ENCODE assay signal across 8 mouse cellular contexts in the genomic region with DNA sequence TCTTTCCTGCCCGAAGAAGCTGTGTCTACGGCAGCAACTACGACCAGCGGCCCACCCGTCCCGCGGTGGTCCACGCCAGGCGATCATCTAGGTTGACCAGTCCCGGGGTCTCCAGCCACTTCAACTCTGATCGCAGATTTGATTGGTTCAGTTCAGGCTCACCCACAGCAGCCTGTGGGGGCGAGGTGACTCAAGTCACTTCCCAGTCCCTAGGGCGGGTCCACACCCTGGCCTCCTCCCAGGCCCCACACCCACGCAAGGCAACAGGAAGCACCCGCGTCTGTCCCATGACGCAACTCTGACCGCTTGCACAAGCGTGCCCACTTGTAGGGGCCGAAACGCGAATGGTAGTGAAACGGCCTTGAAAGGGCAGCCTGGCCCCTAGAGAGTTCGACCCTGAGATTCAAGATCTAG. TPM values are rescaled to one million over a fixed set of nuclear protein-coding genes. Genes with fewer than 3 reads are reported as not detected.
DNase-seq lines count a peak whose midpoint lies in the region; ATAC-seq and TF ChIP-seq lines count a peak whose summit lies in the region.

No protein-coding gene starts in this region.

- H3K4me1 ChIP-seq in embryonic facial prominence, embryonic 12.5 days: peaks cover 42% of the 10 kb centered on the region
- peaks cover 48% of the 10 kb centered on the region for H3K4me1 ChIP-seq in neural tube, embryonic 12.5 days
- H3K4me1 ChIP-seq in thymus, adult 2 months (replicated peaks; ENCODE audit: control insufficient read depth, insufficient read depth, low read length): peaks cover 31% of the 10 kb centered on the region

- peak overlapping the region; percentile 94 for H3K4me3 ChIP-seq in embryonic facial prominence, embryonic 12.5 days
- H3K4me3 ChIP-seq in neural tube, embryonic 12.5 days: peak overlapping the region; percentile 78
- peak overlapping the region; percentile 76 for H3K4me3 ChIP-seq in thymus, adult 2 months (ENCODE audit: control insufficient read depth, insufficient read depth, low read length)

- TF ChIP-seq POLR2A in thymus, adult 2 months (IDR thresholded peaks at IDR 0.05; ENCODE audit: control insufficient read depth, extremely low read depth, insufficient read depth, low read length, poor library complexity): no peak

- no peaks in the 10 kb centered on the region for H3K27me3 ChIP-seq in embryonic facial prominence, embryonic 12.5 days
- no peaks in the 10 kb centered on the region for H3K27me3 ChIP-seq in neural tube, embryonic 12.5 days (replicated peaks)
- H3K27me3 ChIP-seq in thymus, adult 2 months (ENCODE audit: control insufficient read depth, insufficient read depth, low read length): no peaks in the 10 kb centered on the region

- ATAC-seq in embryonic facial prominence, embryonic 12.5 days (ENCODE audit: insufficient number of reproducible peaks, insufficient read depth, low FRiP score, low TSS enrichment): no peak
- no peak for ATAC-seq in neural tube, embryonic 12.5 days (ENCODE audit: low FRiP score, low read depth)

- no peak for TF ChIP-seq CTCF in thymus, adult 2 months (IDR thresholded peaks at IDR 0.05; ENCODE audit: borderline replicate concordance, control insufficient read depth, extremely low read depth, insufficient read depth, low read length, poor library complexity)

- DNase-seq in CD4-positive helper T cell, adult 2 months (ENCODE audit: low read depth, low spot score): peak; percentile 89
- DNase-seq in adrenal gland, adult 8-10 months: peak; percentile 93
- peak; percentile 94 to 96 for DNase-seq in heart, adult 9 months (ENCODE audit: low spot score in 2 of 2)
- peak; percentile 84 to 85 for DNase-seq in kidney, adult 8-10 months
- DNase-seq in lung, adult 18-20 months: peak; percentile 98 to 99
- DNase-seq in thymus, adult 2 months: peak; percentile 74

- WGBS in embryonic facial prominence, embryonic 12.5 days: under 1% methylated on average over 24 of the region's 24 CpGs
- under 1% methylated on average over 24 of the region's 24 CpGs for WGBS in neural tube, embryonic 12.5 days
- WGBS in thymus, adult 2 months: 1% methylated on average over 24 of the region's 24 CpGs

- H3K27ac ChIP-seq in embryonic facial prominence, embryonic 12.5 days: peak overlapping the region; percentile 95
- peak overlapping the region; percentile 74; the same call in 1 of the 2 replicates for H3K27ac ChIP-seq in neural tube, embryonic 12.5 days
- peak overlapping the region; percentile 91 for H3K27ac ChIP-seq in thymus, adult 2 months (ENCODE audit: control insufficient read depth, insufficient read depth, low read length)

- H3K4me2 ChIP-seq in embryonic facial prominence, embryonic 12.5 days (replicated peaks): peak overlapping the region; percentile 81
- H3K4me2 ChIP-seq in neural tube, embryonic 12.5 days (replicated peaks): peak overlapping the region; percentile 94

- no peaks in the 10 kb centered on the region for H3K9me3 ChIP-seq in embryonic facial prominence, embryonic 12.5 days
- no peaks in the 10 kb centered on the region for H3K9me3 ChIP-seq in neural tube, embryonic 12.5 days

- peak overlapping the region; percentile 97 for H3K9ac ChIP-seq in embryonic facial prominence, embryonic 12.5 days
- H3K9ac ChIP-seq in neural tube, embryonic 12.5 days: peak overlapping the region; percentile 91

- H3K36me3 ChIP-seq in embryonic facial prominence, embryonic 12.5 days: no peaks in the 10 kb centered on the region
- H3K36me3 ChIP-seq in neural tube, embryonic 12.5 days: no peaks in the 10 kb centered on the region
- H3K36me3 ChIP-seq in thymus, adult 2 months (ENCODE audit: control insufficient read depth, insufficient read depth, low read length): no peaks in the 10 kb centered on the region

RNA-seq across cellular contexts. Expression of a gene that starts 1.2 kb away (rescaled TPM):
- 10 to 100 TPM; 18.3 to 48.9 (median 22.3) TPM for total RNA-seq in adrenal gland, adult 8-10 months (2022)
- polyA plus RNA-seq in embryonic facial prominence, embryonic 12.5 days (2016; fragmentation: Nextera tagmentation; extraction: Ambion mirVana): 94.5 and 97.0 TPM in 2 replicates
- polyA plus RNA-seq in neural tube, embryonic 12.5 days (2016; fragmentation: Nextera tagmentation; extraction: Ambion mirVana): 72.4 and 72.8 TPM in 2 replicates
- polyA plus RNA-seq in thymus, adult 2 months (2012; rRNA removed): 29.2 and 33.7 TPM in 2 replicates

RNA-seq across cellular contexts. Expression of a gene that starts 24.6 kb away (rescaled TPM):
- total RNA-seq in adrenal gland, adult 8-10 months (2022): 100 to 1,000 TPM in 2 of 4 experiments, 10 to 100 TPM in 2; 75.4 to 109 (median 88.5) TPM
- polyA plus RNA-seq in embryonic facial prominence, embryonic 12.5 days (2016; fragmentation: Nextera tagmentation; extraction: Ambion mirVana): 71.2 and 73.6 TPM in 2 replicates
- 58.5 and 59.1 TPM in 2 replicates for polyA plus RNA-seq in neural tube, embryonic 12.5 days (2016; fragmentation: Nextera tagmentation; extraction: Ambion mirVana)
- 169 and 181 TPM in 2 replicates for polyA plus RNA-seq in thymus, adult 2 months (2012; rRNA removed)

RNA-seq across cellular contexts. Expression of a gene that starts 26.2 kb away (rescaled TPM):
- total RNA-seq in adrenal gland, adult 8-10 months (2022): 10 to 100 TPM; 81.0 to 86.9 (median 83.7) TPM
- polyA plus RNA-seq in embryonic facial prominence, embryonic 12.5 days (2016; fragmentation: Nextera tagmentation; extraction: Ambion mirVana): 19.4 and 20.8 TPM in 2 replicates
- 17.2 and 19.2 TPM in 2 replicates for polyA plus RNA-seq in neural tube, embryonic 12.5 days (2016; fragmentation: Nextera tagmentation; extraction: Ambion mirVana)
- 155 and 182 TPM in 2 replicates for polyA plus RNA-seq in thymus, adult 2 months (2012; rRNA removed)

RNA-seq across cellular contexts. Expression of a gene that starts 39.8 kb away (rescaled TPM):
- 1 to 10 TPM; 3.1 to 5.6 (median 4.2) TPM for total RNA-seq in adrenal gland, adult 8-10 months (2022)
- 4.9 and 5.0 TPM in 2 replicates for polyA plus RNA-seq in embryonic facial prominence, embryonic 12.5 days (2016; fragmentation: Nextera tagmentation; extraction: Ambion mirVana)
- 4.4 and 4.5 TPM in 2 replicates for polyA plus RNA-seq in neural tube, embryonic 12.5 days (2016; fragmentation: Nextera tagmentation; extraction: Ambion mirVana)
- 7.1 and 7.5 TPM in 2 replicates for polyA plus RNA-seq in thymus, adult 2 months (2012; rRNA removed)
